Mouse (Mus musculus): ENCODE measurements around the gene Tmem109.

Tmem109 gene

GRCm38 (mm10) chr19:10881426-10882154 lies at the start of gene Tmem109:
Tmem109 (minus strand) TSS chr19:10882001.
- DNase-seq (ENCODE audit: low spot score in 2 of 2): peak; percentile 96 to 97

DNA sequence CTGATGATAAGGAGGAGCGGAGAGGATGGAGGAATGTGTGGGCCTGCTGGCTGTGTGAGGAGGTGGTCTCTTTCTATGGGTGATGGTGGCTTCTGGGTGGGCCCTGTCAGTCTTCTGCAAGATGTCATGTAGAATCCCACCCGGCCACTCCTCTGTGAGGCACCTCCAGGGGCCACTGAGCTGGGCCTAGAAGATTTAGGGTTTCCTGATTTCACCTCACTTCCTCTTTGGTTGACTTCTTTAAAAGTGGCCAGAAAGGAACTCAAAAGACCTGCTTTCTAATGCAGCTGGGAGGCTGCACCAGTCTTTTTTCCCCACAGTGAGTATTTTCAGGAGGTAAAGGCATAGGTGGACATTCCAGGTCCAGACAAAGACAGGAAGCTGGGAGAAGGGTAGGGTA lies 48.8 kb upstream of the Tmem109 start:
- DNase-seq (ENCODE audit: low spot score in 2 of 2): no peak

DNA sequence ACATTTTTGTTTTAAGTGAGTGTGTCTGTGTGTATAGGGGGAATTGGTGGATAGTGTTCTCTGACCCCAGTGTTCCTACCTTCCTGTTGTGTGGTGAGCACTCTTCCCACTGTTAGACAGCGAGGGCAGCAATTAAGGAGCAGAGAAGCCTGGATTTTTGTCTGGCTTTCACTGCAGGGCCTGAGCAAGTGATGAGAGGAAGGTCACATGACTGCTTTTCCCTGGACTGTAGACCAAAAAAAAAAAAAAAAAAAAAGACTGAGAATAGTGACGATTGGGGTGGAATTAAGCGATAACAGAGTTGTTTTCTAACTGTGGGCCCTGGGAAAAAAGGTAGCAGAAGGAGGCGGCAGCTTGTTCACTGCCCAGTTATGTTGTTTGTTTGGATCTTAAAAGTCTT lies 44.9 kb upstream of the Tmem109 start:
- no peak for DNase-seq (ENCODE audit: low spot score in 2 of 2)

GRCm38 (mm10) chr19:10926123-10926621 lies 44.4 kb upstream of the Tmem109 start:
- no peak for DNase-seq (ENCODE audit: low spot score in 2 of 2)

- DNase-seq (ENCODE audit: low spot score in 2 of 2): no peak
These were observed 42.4 kb upstream of the Tmem109 start for GRCm38 (mm10) chr19:10924220-10924619.

GRCm38 (mm10) chr19:10921058-10921457 lies 39.3 kb upstream of the Tmem109 start:
- no peak for DNase-seq (ENCODE audit: low spot score in 2 of 2)

- no peak for DNase-seq (ENCODE audit: low spot score in 2 of 2)
These were observed 38.7 kb upstream of the Tmem109 start, which contains the start of gene Zp1 for GRCm38 (mm10) chr19:10920532-10920931. Zp1 (minus strand) TSS chr19:10920632.

DNA sequence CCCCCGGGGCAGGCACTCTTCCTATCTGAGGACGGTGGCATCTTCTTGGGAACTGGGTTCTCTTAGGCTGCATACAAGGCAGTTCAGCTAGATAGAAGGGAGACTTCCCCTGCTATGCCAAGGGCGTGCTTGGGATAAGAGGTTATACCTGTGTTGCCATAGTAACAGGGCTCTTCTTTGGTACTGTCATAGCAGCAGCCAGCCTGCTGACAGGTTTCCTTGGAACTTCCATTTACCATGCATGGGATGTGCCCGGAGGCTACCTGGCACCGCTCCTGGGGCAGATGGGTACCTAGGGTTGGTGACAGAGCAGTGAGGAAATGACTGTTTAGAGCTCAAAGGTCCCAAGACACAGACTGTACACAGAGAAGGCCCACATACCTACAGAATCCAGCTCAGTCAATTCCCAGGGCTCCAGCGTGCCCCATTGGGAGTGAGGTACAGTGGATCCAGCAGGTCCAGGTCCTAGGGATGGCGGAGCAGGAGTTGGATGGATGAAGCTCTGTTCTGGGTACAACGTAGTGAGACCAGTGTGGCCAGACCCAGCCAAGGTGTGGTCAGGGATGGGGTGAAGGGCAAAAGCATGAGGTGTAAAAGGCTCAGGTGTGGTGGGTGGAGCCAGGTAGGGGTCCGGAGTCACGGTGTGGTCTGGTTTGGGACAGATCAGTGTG lies 36.7 kb upstream of the Tmem109 start:
- no peak for DNase-seq (ENCODE audit: low spot score in 2 of 2)

GRCm38 (mm10) chr19:10916506-10916905 lies 34.7 kb upstream of the Tmem109 start:
- no peak for DNase-seq (ENCODE audit: low spot score in 2 of 2)

DNA sequence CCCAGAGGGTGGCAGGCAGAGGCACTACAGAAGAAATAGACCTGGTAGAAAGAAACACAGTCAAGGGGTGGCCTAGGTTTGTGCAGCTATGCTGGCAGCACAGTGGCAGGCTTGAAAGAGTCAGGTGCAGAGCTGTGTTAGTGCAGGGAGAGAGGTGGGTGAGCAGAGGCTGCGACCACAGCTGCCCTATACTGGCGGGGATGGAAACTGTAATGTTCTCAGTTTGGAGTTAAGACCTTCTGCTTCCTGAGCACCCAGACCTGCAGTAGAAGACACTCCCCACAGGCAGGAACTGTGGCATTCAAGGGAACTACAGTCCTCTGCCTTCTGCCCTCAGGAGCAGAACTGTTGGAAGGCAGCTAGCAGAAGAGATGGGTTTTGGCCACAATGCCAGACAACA lies 33.1 kb upstream of the Tmem109 start:
- DNase-seq (ENCODE audit: low spot score in 2 of 2): no peak

GRCm38 (mm10) chr19:10914291-10914690 lies 32.5 kb upstream of the Tmem109 start:
- DNase-seq (ENCODE audit: low spot score in 2 of 2): no peak

GRCm38 (mm10) chr19:10909087-10909721 lies 27.4 kb upstream of the Tmem109 start:
- no peak for DNase-seq (ENCODE audit: low spot score in 2 of 2)

DNA sequence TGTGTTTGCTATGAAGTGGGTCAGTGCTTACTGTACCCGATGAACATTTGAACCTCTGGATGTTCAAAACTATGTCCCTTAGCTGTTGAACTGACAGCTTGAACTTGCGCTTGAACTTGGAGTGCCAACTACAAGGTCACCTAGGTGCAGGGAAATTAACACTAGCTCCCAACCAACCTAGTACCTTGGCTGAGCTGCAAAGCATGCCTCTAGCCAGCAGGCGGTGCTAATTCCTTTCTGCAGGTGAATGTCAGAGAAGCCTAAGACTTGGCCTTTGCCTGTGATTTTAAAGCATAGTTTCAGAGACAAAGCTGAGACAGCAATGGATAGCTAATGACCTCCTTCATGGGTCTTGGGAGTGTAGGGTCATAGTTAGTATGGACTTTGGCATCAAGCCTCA lies 26.1 kb upstream of the Tmem109 start:
- peak; percentile 59 to 72 for DNase-seq (ENCODE audit: low spot score in 2 of 2)

GRCm38 (mm10) chr19:10905728-10906000 lies 23.9 kb upstream of the Tmem109 start:
- no peak for DNase-seq (ENCODE audit: low spot score in 2 of 2)

- DNase-seq (ENCODE audit: low spot score in 2 of 2): peak; percentile 64 to 80
These were observed 23.3 kb upstream of the Tmem109 start for GRCm38 (mm10) chr19:10904927-10905727.

GRCm38 (mm10) chr19:10904512-10904911 lies 22.7 kb upstream of the Tmem109 start:
- DNase-seq (ENCODE audit: low spot score in 2 of 2): no peak

GRCm38 (mm10) chr19:10901046-10901445 lies 19.2 kb upstream of the Tmem109 start:
- DNase-seq (ENCODE audit: low spot score in 2 of 2): no peak

- peak; percentile 46 to 54 for DNase-seq (ENCODE audit: low spot score in 2 of 2)
These were observed 18.5 kb upstream of the Tmem109 start for GRCm38 (mm10) chr19:10900315-10900714.

DNA sequence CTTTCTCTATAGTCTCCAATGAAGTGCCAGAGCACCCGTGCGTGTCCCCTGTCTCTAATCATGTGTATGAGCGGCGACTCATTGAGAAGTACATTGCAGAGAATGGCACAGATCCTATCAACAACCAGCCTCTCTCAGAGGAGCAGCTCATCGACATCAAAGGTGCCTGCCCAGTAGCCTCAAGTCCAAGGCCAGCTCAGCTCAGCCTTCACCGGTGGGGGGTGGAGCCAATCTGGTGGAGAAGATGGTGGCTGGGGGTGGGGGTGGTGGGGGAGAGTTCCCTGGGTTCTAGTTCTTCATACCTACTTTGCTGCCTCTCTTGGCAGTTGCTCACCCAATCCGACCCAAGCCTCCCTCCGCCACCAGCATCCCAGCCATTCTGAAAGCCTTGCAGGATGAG lies 15.7 kb upstream of the Tmem109 start:
- no peak for DNase-seq (ENCODE audit: low spot score in 2 of 2)

DNA sequence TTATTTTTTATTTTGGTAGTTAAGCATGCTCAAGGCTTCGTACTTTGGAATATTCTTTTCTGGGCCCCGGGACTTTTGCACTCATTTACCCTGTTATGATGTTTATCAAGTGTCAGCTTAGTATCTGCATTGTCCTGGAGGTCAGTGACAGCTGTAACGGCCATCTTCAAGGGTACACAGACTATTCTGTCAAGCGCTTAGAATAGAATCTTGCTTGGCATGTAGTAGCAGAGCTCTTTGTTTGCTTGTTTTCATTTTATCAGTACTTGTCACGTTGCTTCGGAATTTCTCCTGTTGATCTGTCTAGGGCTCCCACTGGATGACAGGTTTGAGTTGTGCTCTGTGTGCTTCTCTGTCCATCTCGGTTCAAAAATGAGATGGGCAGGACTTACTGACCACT lies 15.0 kb upstream of the Tmem109 start:
- no peak for DNase-seq (ENCODE audit: low spot score in 2 of 2)

DNA sequence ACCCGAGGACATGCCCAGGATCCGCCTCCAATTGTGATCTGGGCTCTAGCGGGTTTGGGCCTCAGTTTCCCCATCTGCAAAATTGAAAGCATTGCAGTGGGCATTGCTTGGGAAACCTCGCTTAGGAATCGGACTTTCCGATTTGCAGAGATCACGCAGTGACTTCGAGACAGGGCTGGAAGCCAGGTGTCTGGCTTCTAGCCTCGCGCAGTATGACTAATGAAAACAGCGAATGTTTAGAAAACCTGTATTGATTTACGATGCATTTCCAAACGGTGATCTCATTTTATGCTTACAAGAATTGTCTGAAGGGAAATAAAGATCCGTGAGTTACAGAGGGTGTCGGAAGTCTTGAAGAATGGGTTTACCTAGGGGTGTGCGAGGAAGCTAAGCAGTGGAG lies 13.9 kb upstream of the Tmem109 start:
- no peak for DNase-seq (ENCODE audit: low spot score in 2 of 2)

- peak; percentile 98 to 99 for DNase-seq (ENCODE audit: low spot score in 2 of 2)
These were observed 13.3 kb upstream of the Tmem109 start, which contains the start of gene Prpf19 for GRCm38 (mm10) chr19:10895016-10895528. Prpf19 (plus strand) TSS chr19:10895231.

Data from right cerebral cortex, postnatal 10 days (tissue).